10 mouse cellular contexts compared by ENCODE assay signal in the genomic region with DNA sequence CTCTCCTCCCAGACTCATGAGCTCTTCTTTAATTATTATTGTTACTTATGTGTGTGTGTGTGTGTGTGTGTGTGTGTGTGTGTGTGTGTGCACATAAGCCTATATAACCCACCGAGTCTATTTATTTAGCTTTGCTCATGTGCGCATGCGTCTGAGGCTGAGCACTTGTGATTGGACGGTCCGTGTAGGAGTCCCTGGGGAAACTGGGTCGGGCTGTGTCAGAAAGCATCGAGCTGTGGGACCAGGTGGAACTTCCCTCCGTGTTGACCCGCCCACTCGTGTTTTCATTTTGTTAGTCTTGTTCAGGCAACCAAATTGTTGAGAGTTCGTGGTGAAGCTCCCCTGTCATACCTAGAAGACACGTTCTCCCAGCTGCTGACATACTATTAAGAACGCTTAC.
"Had no signal": no experiment of that assay in that cellular context is flagged by ENCODE, and none has a peak within 500 bp of the region (broad histone marks: within the 10 kb centered on the region; RNA-seq: fewer than 3 reads in every experiment).

No protein-coding gene starts in this region.

- H3K9ac ChIP-seq: kidney, embryonic 15.5 days; limb, embryonic 13.5 days; liver, embryonic 13.5 days; midbrain, embryonic 13.5 days had no signal

- ATAC-seq: midbrain, embryonic 13.5 days had no signal

- H3K36me3 ChIP-seq: kidney, embryonic 15.5 days; limb, embryonic 13.5 days; liver, embryonic 13.5 days; midbrain, embryonic 13.5 days had no signal

- H3K4me1 ChIP-seq: midbrain, embryonic 13.5 days had no signal

- H3K9me3 ChIP-seq: kidney, embryonic 15.5 days; limb, embryonic 13.5 days; liver, embryonic 13.5 days; midbrain, embryonic 13.5 days had no signal

- H3K27me3 ChIP-seq: kidney, embryonic 15.5 days; limb, embryonic 13.5 days; liver, embryonic 13.5 days; midbrain, embryonic 13.5 days had no signal

- H3K4me3 ChIP-seq: kidney, embryonic 15.5 days; limb, embryonic 13.5 days; liver, embryonic 13.5 days; midbrain, embryonic 13.5 days; myocyte had no signal

- DNase-seq: kidney, adult 18-20 months; liver, embryonic 13.5 days; lung, adult 18-20 months; retina, postnatal 1 day; thymus, adult 18-20 months; thymus, postnatal 14 days had no signal

- H3K27ac ChIP-seq: kidney, embryonic 15.5 days; limb, embryonic 13.5 days; liver, embryonic 13.5 days; midbrain, embryonic 13.5 days had no signal

- H3K4me2 ChIP-seq: kidney, embryonic 15.5 days; limb, embryonic 13.5 days; liver, embryonic 13.5 days; midbrain, embryonic 13.5 days had no signal
